Mouse (Mus musculus) G1E (cell line): ENCODE results near the gene Zswim5.
A peak's percentile ranks its signal among the peaks of the same experiment; 100 is the strongest.

Source experiments
- CTCF ChIP-seq: IDR thresholded peaks from 2 replicates; pipeline ENCODE4 v1.5.1; 2012; ENCODE audit warnings: low read depth, low read length, inconsistent platforms, mixed read lengths
- GATA1 ChIP-seq: IDR thresholded peaks from 2 replicates; pipeline ENCODE4 v1.6.1; 2012; ENCODE audit warnings: borderline replicate concordance, low read length, inconsistent platforms, mixed read lengths
- POLR2AphosphoS5 ChIP-seq: IDR thresholded peaks from 2 replicates; pipeline ENCODE4 v1.6.1; 2012; ENCODE audit warnings: low read depth, low read length, inconsistent platforms; ENCODE audit not compliant: insufficient replicate concordance
- TAL1 ChIP-seq: conservative IDR thresholded peaks from 2 replicates; pipeline ENCODE4 v1.6.1; 2012; ENCODE audit warnings: low read depth, low read length, inconsistent platforms, mixed read lengths

DNA sequence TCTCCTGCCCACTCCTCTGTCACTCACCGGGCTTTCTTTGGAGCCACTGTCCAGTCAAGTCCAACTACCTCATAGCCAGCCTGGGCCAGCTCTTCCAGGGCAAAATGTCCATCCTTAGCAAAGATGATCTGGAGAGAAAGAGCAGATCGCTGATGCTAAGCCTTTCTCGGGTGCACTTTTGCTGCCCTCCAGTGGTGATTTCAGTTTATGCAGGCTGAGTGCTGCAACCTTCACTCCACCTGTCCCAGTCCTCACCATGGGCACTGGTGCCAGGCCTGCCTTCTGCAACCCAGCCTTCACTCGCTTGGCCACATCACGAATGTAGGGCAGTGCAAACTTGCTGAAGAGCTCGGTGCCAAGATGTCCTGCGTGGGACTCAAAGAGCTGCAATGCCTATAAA is 114.2 kb downstream of the Zswim5 start:
- TF ChIP-seq CTCF (peak; percentile 82), GATA1 (no peak), TAL1 (no peak), POLR2AphosphoS5 (no peak)
